Mouse (Mus musculus): ENCODE data around the gene Asb16.

Gene Asb16

GRCm38 (mm10) chr11:102224686-102225085 lies 43.9 kb upstream of the Asb16 start:
- peaks cover 18% of the 10 kb centered on the region for H3K27me3 ChIP-seq (ENCODE audit: insufficient read depth, low read length)
- no peaks in the 10 kb centered on the region for H3K9me3 ChIP-seq (ENCODE audit: low read length)
- H3K4me3 ChIP-seq (replicated peaks; ENCODE audit: low read length) = peak overlapping the region; percentile 59
- peaks cover 24% of the 10 kb centered on the region for H3K36me3 ChIP-seq (ENCODE audit: insufficient read depth, low read length)
- TF ChIP-seq NANOG (IDR thresholded peaks at IDR 0.05; ENCODE audit: borderline replicate concordance, low read length) (no peak), POU5F1 (IDR thresholded peaks at IDR 0.05; ENCODE audit: borderline replicate concordance, low read length) (no peak), CTCF (conservative IDR thresholded peaks at IDR 0.05; ENCODE audit: low read length) (no peak)
- H3K4me1 ChIP-seq (replicated peaks; ENCODE audit: low read depth, low read length) = peaks cover 98% of the 10 kb centered on the region

GRCm38 (mm10) chr11:102225221-102225620 lies 43.3 kb upstream of the Asb16 start:
- Histone ChIP-seq H3K27me3 (ENCODE audit: insufficient read depth, low read length) (peaks cover 18% of the 10 kb centered on the region), H3K9me3 (ENCODE audit: low read length) (no peaks in the 10 kb centered on the region), H3K36me3 (ENCODE audit: insufficient read depth, low read length) (peaks cover 19% of the 10 kb centered on the region), H3K4me3 (replicated peaks; ENCODE audit: low read length) (peak overlapping the region; percentile 59), H3K4me1 (replicated peaks; ENCODE audit: low read depth, low read length) (peaks cover 93% of the 10 kb centered on the region)
- no peak for TF ChIP-seq POU5F1 (IDR thresholded peaks at IDR 0.05; ENCODE audit: borderline replicate concordance, low read length)
- TF ChIP-seq NANOG (IDR thresholded peaks at IDR 0.05; ENCODE audit: borderline replicate concordance, low read length) = no peak
- TF ChIP-seq CTCF (conservative IDR thresholded peaks at IDR 0.05; ENCODE audit: low read length) = no peak

GRCm38 (mm10) chr11:102226067-102226978 lies 42.2 kb upstream of the Asb16 start:
- H3K9me3 ChIP-seq (ENCODE audit: low read length) = no peaks in the 10 kb centered on the region
- H3K27me3 ChIP-seq (ENCODE audit: insufficient read depth, low read length) = peaks cover 18% of the 10 kb centered on the region
- peaks cover 91% of the 10 kb centered on the region for H3K4me1 ChIP-seq (replicated peaks; ENCODE audit: low read depth, low read length)
- peak overlapping the region; percentile 8 for H3K4me3 ChIP-seq (replicated peaks; ENCODE audit: low read length)
- TF ChIP-seq NANOG (IDR thresholded peaks at IDR 0.05; ENCODE audit: borderline replicate concordance, low read length) = no peak
- no peak for TF ChIP-seq CTCF (conservative IDR thresholded peaks at IDR 0.05; ENCODE audit: low read length)
- TF ChIP-seq POU5F1 (IDR thresholded peaks at IDR 0.05; ENCODE audit: borderline replicate concordance, low read length) = no peak
- H3K36me3 ChIP-seq (ENCODE audit: insufficient read depth, low read length) = peaks cover 8% of the 10 kb centered on the region

GRCm38 (mm10) chr11:102227270-102228190 lies 41.0 kb upstream of the Asb16 start:
- Histone ChIP-seq H3K4me3 (replicated peaks; ENCODE audit: low read length) (peak overlapping the region; percentile 39; the same call in 1 of the 2 replicates), H3K27me3 (ENCODE audit: insufficient read depth, low read length) (peaks cover 24% of the 10 kb centered on the region), H3K4me1 (replicated peaks; ENCODE audit: low read depth, low read length) (peaks cover 78% of the 10 kb centered on the region), H3K36me3 (ENCODE audit: insufficient read depth, low read length) (no peaks in the 10 kb centered on the region; the same call in 1 of the 2 replicates), H3K9me3 (ENCODE audit: low read length) (no peaks in the 10 kb centered on the region)
- no peak for TF ChIP-seq NANOG (IDR thresholded peaks at IDR 0.05; ENCODE audit: borderline replicate concordance, low read length)
- no peak for TF ChIP-seq CTCF (conservative IDR thresholded peaks at IDR 0.05; ENCODE audit: low read length)
- no peak for TF ChIP-seq POU5F1 (IDR thresholded peaks at IDR 0.05; ENCODE audit: borderline replicate concordance, low read length)

DNA sequence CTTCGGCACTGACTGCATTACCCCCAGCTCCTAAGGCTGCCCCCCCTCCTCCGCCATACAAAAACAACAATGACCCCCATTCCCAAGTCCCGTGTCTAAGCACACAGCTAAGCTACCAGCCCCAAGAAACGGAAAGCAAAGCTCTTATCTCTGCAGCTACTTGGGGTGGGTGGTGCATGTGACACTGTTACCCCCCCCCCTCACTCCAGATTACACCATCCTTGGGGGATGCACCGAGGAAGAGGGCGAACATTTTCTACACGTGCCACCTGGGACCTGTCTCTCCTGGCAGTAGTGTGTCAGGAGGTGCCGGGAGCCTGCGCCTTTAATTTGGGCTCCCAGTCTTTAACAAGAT lies 40.4 kb upstream of the Asb16 start:
- 0 out of 2 replicates have a peak overlapping the region, but pooled peaks have one; percentile 39 for H3K4me3 ChIP-seq (replicated peaks; ENCODE audit: low read length)
- TF ChIP-seq CTCF (conservative IDR thresholded peaks at IDR 0.05; ENCODE audit: low read length) (no peak), NANOG (IDR thresholded peaks at IDR 0.05; ENCODE audit: borderline replicate concordance, low read length) (no peak), POU5F1 (IDR thresholded peaks at IDR 0.05; ENCODE audit: borderline replicate concordance, low read length) (no peak)
- H3K27me3 ChIP-seq (ENCODE audit: insufficient read depth, low read length) = peaks cover 28% of the 10 kb centered on the region
- H3K36me3 ChIP-seq (ENCODE audit: insufficient read depth, low read length) = no peaks in the 10 kb centered on the region; the same call in 1 of the 2 replicates
- H3K4me1 ChIP-seq (replicated peaks; ENCODE audit: low read depth, low read length) = peaks cover 72% of the 10 kb centered on the region
- H3K9me3 ChIP-seq (ENCODE audit: low read length) = no peaks in the 10 kb centered on the region

- H3K9me3 ChIP-seq (ENCODE audit: low read length) = no peaks in the 10 kb centered on the region
- H3K27me3 ChIP-seq (ENCODE audit: insufficient read depth, low read length) = peaks cover 28% of the 10 kb centered on the region
- TF ChIP-seq NANOG (IDR thresholded peaks at IDR 0.05; ENCODE audit: borderline replicate concordance, low read length) (no peak), POU5F1 (IDR thresholded peaks at IDR 0.05; ENCODE audit: borderline replicate concordance, low read length) (no peak), CTCF (conservative IDR thresholded peaks at IDR 0.05; ENCODE audit: low read length) (no peak)
- H3K4me3 ChIP-seq (replicated peaks; ENCODE audit: low read length) = peak overlapping the region; percentile 86
- peaks cover 66% of the 10 kb centered on the region for H3K4me1 ChIP-seq (replicated peaks; ENCODE audit: low read depth, low read length)
- H3K36me3 ChIP-seq (ENCODE audit: insufficient read depth, low read length) = no peaks in the 10 kb centered on the region; the same call in 1 of the 2 replicates
These were observed 39.8 kb upstream of the Asb16 start for GRCm38 (mm10) chr11:102228646-102229268.

DNA sequence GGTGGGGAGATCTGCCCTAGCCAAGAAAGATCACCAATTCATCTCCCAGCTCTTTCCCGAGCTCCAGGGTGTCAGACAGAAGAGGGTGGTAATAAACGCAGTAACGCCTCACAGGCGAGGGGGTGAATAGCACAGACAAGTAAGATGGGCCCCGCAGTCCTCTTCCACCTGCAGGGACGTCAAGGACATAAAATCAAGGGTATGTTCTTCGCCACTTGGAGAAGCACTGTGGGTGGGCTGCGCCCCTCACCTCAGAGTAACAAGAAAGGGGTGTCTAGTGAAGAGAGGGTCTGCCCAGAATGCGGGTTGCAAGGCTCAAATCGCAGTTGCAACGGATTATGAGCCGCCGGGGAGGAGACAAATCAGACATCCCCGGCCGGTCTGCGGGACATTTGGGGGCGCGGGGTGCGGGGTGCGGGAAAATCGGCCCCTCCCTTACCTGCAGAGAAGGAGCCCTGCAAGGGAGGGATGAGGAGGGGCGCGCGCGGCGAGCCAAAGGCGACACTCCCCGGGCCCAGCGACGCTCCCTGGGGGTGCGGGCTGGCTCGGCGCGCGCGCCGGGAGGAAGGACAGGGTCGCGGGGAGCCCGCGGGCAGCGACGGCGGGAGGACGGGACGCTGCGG lies 39.1 kb upstream of the Asb16 start:
- H3K4me1 ChIP-seq (replicated peaks; ENCODE audit: low read depth, low read length) = peaks cover 59% of the 10 kb centered on the region
- peaks cover 28% of the 10 kb centered on the region for H3K27me3 ChIP-seq (ENCODE audit: insufficient read depth, low read length)
- H3K36me3 ChIP-seq (ENCODE audit: insufficient read depth, low read length) = no peaks in the 10 kb centered on the region
- no peaks in the 10 kb centered on the region for H3K9me3 ChIP-seq (ENCODE audit: low read length)
- TF ChIP-seq CTCF (conservative IDR thresholded peaks at IDR 0.05; ENCODE audit: low read length) = no peak
- TF ChIP-seq NANOG (IDR thresholded peaks at IDR 0.05; ENCODE audit: borderline replicate concordance, low read length) = no peak
- no peak for TF ChIP-seq POU5F1 (IDR thresholded peaks at IDR 0.05; ENCODE audit: borderline replicate concordance, low read length)
- H3K4me3 ChIP-seq (replicated peaks; ENCODE audit: low read length) = peak overlapping the region; percentile 86

All from E14TG2a.4 (cell line).